Mouse (Mus musculus): Measurements from ENCODE around the gene Sycn. TPM values are rescaled to one million over a fixed set of nuclear protein-coding genes. Genes with fewer than 3 reads are reported as not detected.

Sycn gene
- polyA plus RNA-seq, 1 experiment from 2014 or later: not detected

GRCm38 (mm10) chr7:28567539-28567938 is 26.9 kb downstream of the Sycn start:
- peaks cover 10% of the 10 kb centered on the region for H3K36me3 ChIP-seq (ENCODE audit: control insufficient read depth, insufficient read depth)
- H3K4me3 ChIP-seq (replicated peaks; ENCODE audit: low read length): no peak overlapping the region
- 93% methylated on average over 4 of the region's 4 CpGs for WGBS

GRCm38 (mm10) chr7:28568253-28568652 is 27.6 kb downstream of the Sycn start:
- H3K4me2 ChIP-seq (ENCODE audit: low read length): no peak overlapping the region
- H3K4me3 ChIP-seq (replicated peaks; ENCODE audit: low read length): no peak overlapping the region
- H3K27me3 ChIP-seq (replicated peaks; ENCODE audit: control insufficient read depth, insufficient read depth, low read length): no peaks in the 10 kb centered on the region
- no peak for ATAC-seq
- H3K36me3 ChIP-seq (ENCODE audit: control insufficient read depth, insufficient read depth): peaks cover 8% of the 10 kb centered on the region
- no peak overlapping the region for H3K9ac ChIP-seq (replicated peaks; ENCODE audit: low read depth, low read length)
- H3K4me1 ChIP-seq (replicated peaks; ENCODE audit: control insufficient read depth, insufficient read depth, low read length): peaks cover 11% of the 10 kb centered on the region
- H3K27ac ChIP-seq (ENCODE audit: low read length): no peak overlapping the region
- no peaks in the 10 kb centered on the region for H3K9me3 ChIP-seq (ENCODE audit: control insufficient read depth, low read length)

More at GRCm38 (mm10) chr7:28567539-28567938, 26.9 kb downstream of the Sycn start:
- Histone ChIP-seq H3K4me1 (replicated peaks; ENCODE audit: control insufficient read depth, insufficient read depth, low read length) (peaks cover 11% of the 10 kb centered on the region), H3K9me3 (ENCODE audit: control insufficient read depth, low read length) (no peaks in the 10 kb centered on the region), H3K9ac (replicated peaks; ENCODE audit: low read depth, low read length) (no peak overlapping the region), H3K4me2 (ENCODE audit: low read length) (no peak overlapping the region), H3K27ac (ENCODE audit: low read length) (no peak overlapping the region), H3K27me3 (replicated peaks; ENCODE audit: control insufficient read depth, insufficient read depth, low read length) (no peaks in the 10 kb centered on the region)
- no peak for ATAC-seq

- no peak overlapping the region for H3K27ac ChIP-seq (ENCODE audit: low read length)
Measured at GRCm38 (mm10) chr7:28570291-28570981, 29.8 kb downstream of the Sycn start.

GRCm38 (mm10) chr7:28570982-28571682 is 30.4 kb downstream of the Sycn start:
- Histone ChIP-seq H3K36me3 (ENCODE audit: control insufficient read depth, insufficient read depth) (peaks cover 5% of the 10 kb centered on the region; the same call in 1 of the 2 replicates), H3K4me1 (replicated peaks; ENCODE audit: control insufficient read depth, insufficient read depth, low read length) (peaks cover 11% of the 10 kb centered on the region), H3K27ac (ENCODE audit: low read length) (no peak overlapping the region), H3K9ac (replicated peaks; ENCODE audit: low read depth, low read length) (0 out of 2 replicates have a peak overlapping the region, but pooled peaks have one; percentile 20), H3K9me3 (ENCODE audit: control insufficient read depth, low read length) (no peaks in the 10 kb centered on the region), H3K4me3 (replicated peaks; ENCODE audit: low read length) (no peak overlapping the region), H3K27me3 (replicated peaks; ENCODE audit: control insufficient read depth, insufficient read depth, low read length) (no peaks in the 10 kb centered on the region), H3K4me2 (ENCODE audit: low read length) (no peak overlapping the region)
- WGBS: 50% methylated on average over 5 of the region's 5 CpGs
- no peak for ATAC-seq

More at GRCm38 (mm10) chr7:28570291-28570981, 29.8 kb downstream of the Sycn start:
- 0 out of 2 replicates have a peak overlapping the region, but pooled peaks have one; percentile 4 for H3K9ac ChIP-seq (replicated peaks; ENCODE audit: low read depth, low read length)
- H3K27me3 ChIP-seq (replicated peaks; ENCODE audit: control insufficient read depth, insufficient read depth, low read length): no peaks in the 10 kb centered on the region
- H3K9me3 ChIP-seq (ENCODE audit: control insufficient read depth, low read length): no peaks in the 10 kb centered on the region
- no peak overlapping the region for H3K4me3 ChIP-seq (replicated peaks; ENCODE audit: low read length)
- peaks cover 8% of the 10 kb centered on the region; the same call in 1 of the 2 replicates for H3K36me3 ChIP-seq (ENCODE audit: control insufficient read depth, insufficient read depth)
- ATAC-seq: no peak
- no peak overlapping the region for H3K4me2 ChIP-seq (ENCODE audit: low read length)
- H3K4me1 ChIP-seq (replicated peaks; ENCODE audit: control insufficient read depth, insufficient read depth, low read length): peaks cover 11% of the 10 kb centered on the region
- 70% methylated on average over 12 of the region's 12 CpGs for WGBS

GRCm38 (mm10) chr7:28572689-28573088 is 32.0 kb downstream of the Sycn start:
- Histone ChIP-seq H3K4me3 (replicated peaks; ENCODE audit: low read length) (no peak overlapping the region), H3K4me2 (ENCODE audit: low read length) (no peak overlapping the region), H3K9ac (replicated peaks; ENCODE audit: low read depth, low read length) (no peak overlapping the region), H3K36me3 (ENCODE audit: control insufficient read depth, insufficient read depth) (peaks cover 1% of the 10 kb centered on the region; the same call in 1 of the 2 replicates), H3K27ac (ENCODE audit: low read length) (no peak overlapping the region), H3K4me1 (replicated peaks; ENCODE audit: control insufficient read depth, insufficient read depth, low read length) (peaks cover 22% of the 10 kb centered on the region), H3K27me3 (replicated peaks; ENCODE audit: control insufficient read depth, insufficient read depth, low read length) (no peaks in the 10 kb centered on the region), H3K9me3 (ENCODE audit: control insufficient read depth, low read length) (no peaks in the 10 kb centered on the region)
- ATAC-seq: no peak
- WGBS: 91% methylated on average over 5 of the region's 5 CpGs

- no peak overlapping the region for H3K4me2 ChIP-seq (ENCODE audit: low read length)
- H3K9me3 ChIP-seq (ENCODE audit: control insufficient read depth, low read length): no peaks in the 10 kb centered on the region
- 95% methylated on average over 3 of the region's 3 CpGs for WGBS
- H3K36me3 ChIP-seq (ENCODE audit: control insufficient read depth, insufficient read depth): no peaks in the 10 kb centered on the region
- H3K4me1 ChIP-seq (replicated peaks; ENCODE audit: control insufficient read depth, insufficient read depth, low read length): peaks cover 22% of the 10 kb centered on the region
- H3K9ac ChIP-seq (replicated peaks; ENCODE audit: low read depth, low read length): no peak overlapping the region
- ATAC-seq: no peak
- H3K27ac ChIP-seq (ENCODE audit: low read length): no peak overlapping the region
- H3K4me3 ChIP-seq (replicated peaks; ENCODE audit: low read length): no peak overlapping the region
- H3K27me3 ChIP-seq (replicated peaks; ENCODE audit: control insufficient read depth, insufficient read depth, low read length): no peaks in the 10 kb centered on the region
Measured at GRCm38 (mm10) chr7:28573236-28573635, 32.6 kb downstream of the Sycn start.

- H3K27ac ChIP-seq (ENCODE audit: low read length): no peak overlapping the region
- H3K27me3 ChIP-seq (replicated peaks; ENCODE audit: control insufficient read depth, insufficient read depth, low read length): no peaks in the 10 kb centered on the region
- 93% methylated on average over 11 of the region's 11 CpGs for WGBS
- no peak overlapping the region for H3K9ac ChIP-seq (replicated peaks; ENCODE audit: low read depth, low read length)
- ATAC-seq: no peak
- H3K36me3 ChIP-seq (ENCODE audit: control insufficient read depth, insufficient read depth): no peaks in the 10 kb centered on the region
- no peak overlapping the region for H3K4me3 ChIP-seq (replicated peaks; ENCODE audit: low read length)
- peaks cover 17% of the 10 kb centered on the region for H3K4me1 ChIP-seq (replicated peaks; ENCODE audit: control insufficient read depth, insufficient read depth, low read length)
- no peaks in the 10 kb centered on the region for H3K9me3 ChIP-seq (ENCODE audit: control insufficient read depth, low read length)
- H3K4me2 ChIP-seq (ENCODE audit: low read length): no peak overlapping the region
Measured at GRCm38 (mm10) chr7:28575597-28575996, 34.9 kb downstream of the Sycn start.

- H3K36me3 ChIP-seq (ENCODE audit: control insufficient read depth, insufficient read depth): no peaks in the 10 kb centered on the region
- no peak overlapping the region; the same call in 1 of the 2 replicates for H3K27ac ChIP-seq (ENCODE audit: low read length)
- peak; percentile 75 for ATAC-seq
- 50% methylated on average over 5 of the region's 5 CpGs for WGBS
- H3K9me3 ChIP-seq (ENCODE audit: control insufficient read depth, low read length): no peaks in the 10 kb centered on the region
- H3K4me2 ChIP-seq (ENCODE audit: low read length): no peak overlapping the region
- H3K27me3 ChIP-seq (replicated peaks; ENCODE audit: control insufficient read depth, insufficient read depth, low read length): no peaks in the 10 kb centered on the region
- no peak overlapping the region for H3K4me3 ChIP-seq (replicated peaks; ENCODE audit: low read length)
- H3K4me1 ChIP-seq (replicated peaks; ENCODE audit: control insufficient read depth, insufficient read depth, low read length): peaks cover 11% of the 10 kb centered on the region
- H3K9ac ChIP-seq (replicated peaks; ENCODE audit: low read depth, low read length): no peak overlapping the region
Measured at GRCm38 (mm10) chr7:28576271-28576914, 35.7 kb downstream of the Sycn start.

- Histone ChIP-seq H3K9me3 (ENCODE audit: control insufficient read depth, low read length) (no peaks in the 10 kb centered on the region), H3K4me3 (replicated peaks; ENCODE audit: low read length) (no peak overlapping the region), H3K27me3 (replicated peaks; ENCODE audit: control insufficient read depth, insufficient read depth, low read length) (no peaks in the 10 kb centered on the region), H3K36me3 (ENCODE audit: control insufficient read depth, insufficient read depth) (no peaks in the 10 kb centered on the region), H3K27ac (ENCODE audit: low read length) (no peak overlapping the region), H3K4me1 (replicated peaks; ENCODE audit: control insufficient read depth, insufficient read depth, low read length) (peaks cover 15% of the 10 kb centered on the region), H3K4me2 (ENCODE audit: low read length) (no peak overlapping the region), H3K9ac (replicated peaks; ENCODE audit: low read depth, low read length) (no peak overlapping the region)
- 89% methylated on average over 9 of the region's 9 CpGs for WGBS
- ATAC-seq: no peak
Measured at GRCm38 (mm10) chr7:28577826-28578542, 37.3 kb downstream of the Sycn start.

Measured in forebrain, embryonic 16.5 days (tissue).